Mouse (Mus musculus) ovary, adult 18-20 months (tissue): ENCODE data around the gene Zcchc17.
A peak's percentile ranks its signal among the peaks of the same experiment; 100 is the strongest.

Source experiments
- DNase-seq: peaks from one replicate; pipeline ENCODE4 v3.0.0; 2022; ENCODE audit warnings: low spot score, mixed read lengths

The Zcchc17 gene

GRCm38 (mm10) chr4:130283826-130284225, 75.9 kb downstream of the Zcchc17 start:
- DNase-seq = no peak

- DNase-seq = no peak
Observed at GRCm38 (mm10) chr4:130282856-130283255, 76.9 kb downstream of the Zcchc17 start.

GRCm38 (mm10) chr4:130279105-130279504, 80.6 kb downstream of the Zcchc17 start, which contains the start of gene Serinc2:
Gene Serinc2, minus strand, starts transcription at chr4:130279205.
- DNase-seq = no peak

GRCm38 (mm10) chr4:130276573-130277176, 83.1 kb downstream of the Zcchc17 start:
- no peak for DNase-seq

GRCm38 (mm10) chr4:130275823-130276105, 84.0 kb downstream of the Zcchc17 start:
- no peak for DNase-seq

GRCm38 (mm10) chr4:130275016-130275822, 84.5 kb downstream of the Zcchc17 start:
- DNase-seq = no peak

- DNase-seq = no peak
Observed at GRCm38 (mm10) chr4:130274346-130275015, 85.3 kb downstream of the Zcchc17 start.

- no peak for DNase-seq
Observed at GRCm38 (mm10) chr4:130273698-130274345, 85.9 kb downstream of the Zcchc17 start.

- DNase-seq = no peak
Observed at GRCm38 (mm10) chr4:130270611-130271347, 89.0 kb downstream of the Zcchc17 start.

- DNase-seq = no peak
Observed at GRCm38 (mm10) chr4:130270089-130270488, 89.7 kb downstream of the Zcchc17 start.

- no peak for DNase-seq
Observed at GRCm38 (mm10) chr4:130268736-130269135, 91.0 kb downstream of the Zcchc17 start.

- DNase-seq = peak; percentile 10
Observed at GRCm38 (mm10) chr4:130267069-130267468, 92.7 kb downstream of the Zcchc17 start.

- no peak for DNase-seq
Observed at GRCm38 (mm10) chr4:130266601-130267000, 93.1 kb downstream of the Zcchc17 start.
